Mouse (Mus musculus) limb, embryonic 12.5 days (tissue): Measurements from ENCODE around the gene Kif18b. TPM values are rescaled to one million over a fixed set of nuclear protein-coding genes. Genes with fewer than 3 reads are reported as not detected.
A peak's percentile ranks its signal among the peaks of the same experiment; 100 is the strongest.

Source experiments
- ATAC-seq: fragments of 200-750 bp; cut with Nextera tagmentation; 2 replicates; pipeline ENCODE4 v1.8.0; 2017; ENCODE audit warnings: low read depth, moderate TSS enrichment; ENCODE audit not compliant: insufficient number of reproducible peaks, insufficient read depth, low FRiP score, low TSS enrichment
- H3K27ac ChIP-seq: fragments of 300-500 bp; sonication (generic); 2 replicates; pipeline ENCODE4 v1.5.1; 2016; ENCODE audit warnings: mild to moderate bottlenecking, moderate library complexity
- H3K27me3 ChIP-seq: fragments of 300-500 bp; sonication (generic); 2 replicates; pipeline ENCODE4 v1.6.1; 2016; ENCODE audit warnings: mild to moderate bottlenecking, moderate library complexity
- H3K36me3 ChIP-seq: fragments of 300-500 bp; sonication (generic); 2 replicates; pipeline ENCODE4 v1.6.1; 2016; ENCODE audit warnings: mild to moderate bottlenecking, moderate library complexity
- H3K4me1 ChIP-seq: fragments of 300-500 bp; sonication (generic); replicated peaks from 2 replicates; pipeline ENCODE4 v1.6.1; 2016
- H3K4me2 ChIP-seq: fragments of 300-500 bp; sonication (generic); 2 replicates; pipeline ENCODE4 v1.6.1; 2016; ENCODE audit warnings: mild to moderate bottlenecking, moderate library complexity
- H3K4me3 ChIP-seq: fragments of 300-500 bp; sonication (generic); replicated peaks from 2 replicates; pipeline ENCODE4 v1.5.1; 2016; ENCODE audit warnings: mild to moderate bottlenecking
- H3K9ac ChIP-seq: fragments of 300-500 bp; sonication (generic); replicated peaks from 2 replicates; pipeline ENCODE4 v1.6.1; 2016; ENCODE audit warnings: mild to moderate bottlenecking, moderate library complexity
- H3K9me3 ChIP-seq: fragments of 300-500 bp; sonication (generic); 2 replicates; pipeline ENCODE4 v1.6.1; 2016; ENCODE audit warnings: mild to moderate bottlenecking, moderate library complexity
- WGBS: fragments of 180-500 bp; shearing (Covaris S2); methylation state at CpG from one replicate; pipeline ENCODE4 v1.1.7; 2016; 5-methylcytosine and 5-hydroxymethylcytosine counted together
- polyA plus RNA-seq: library from polyadenylated mRNA; unstranded; fragments of >200 nt; fragmentation: Nextera tagmentation; extraction: Ambion mirVana; gene quantifications from 2 replicates; pipeline ENCODE4 v1.2.1, GENCODE M21; 2016

Kif18b gene
- polyA plus RNA-seq, 1 experiment from 2014 or later = 10.3 TPM

DNA sequence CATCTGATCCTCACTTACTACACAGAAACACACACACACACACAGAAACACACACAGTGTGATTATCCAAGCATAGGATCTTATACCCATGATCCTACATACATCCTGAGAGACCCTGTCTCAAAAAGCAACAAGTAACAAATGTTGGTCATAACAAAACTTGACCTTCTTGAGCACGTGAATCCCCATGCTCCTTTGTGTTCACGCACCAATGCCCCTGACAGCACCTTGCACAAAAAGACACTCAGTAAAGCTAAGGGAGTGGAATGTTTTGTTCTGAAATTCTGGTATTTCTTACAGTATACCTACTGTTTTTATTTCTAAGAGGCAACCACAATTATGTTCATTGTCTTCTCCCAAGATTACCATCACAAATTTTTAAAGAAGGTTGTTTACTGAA is 45.4 kb downstream of the Kif18b start:
- Histone ChIP-seq H3K9ac (0 out of 2 replicates have a peak overlapping the region, but pooled peaks have one; percentile 80), H3K36me3 (peaks cover 35% of the 10 kb centered on the region), H3K27ac (no peak overlapping the region), H3K4me3 (peak overlapping the region; percentile 76; the same call in 1 of the 2 replicates), H3K4me1 (peaks cover 16% of the 10 kb centered on the region), H3K9me3 (no peaks in the 10 kb centered on the region), H3K27me3 (peaks cover 18% of the 10 kb centered on the region), H3K4me2 (peak overlapping the region; percentile 79)
- WGBS = 94% methylated on average over 2 of the region's 2 CpGs
- ATAC-seq = no peak

GRCm38 (mm10) chr11:102874801-102875334 is 50.1 kb downstream of the Kif18b start:
- H3K4me2 ChIP-seq = no peak overlapping the region
- peaks cover 71% of the 10 kb centered on the region for H3K36me3 ChIP-seq
- no peaks in the 10 kb centered on the region for H3K9me3 ChIP-seq
- no peak overlapping the region for H3K9ac ChIP-seq
- no peak for ATAC-seq
- 89% methylated on average over 7 of the region's 7 CpGs for WGBS
- no peaks in the 10 kb centered on the region for H3K27me3 ChIP-seq
- no peak overlapping the region for H3K27ac ChIP-seq
- H3K4me1 ChIP-seq = peaks cover 10% of the 10 kb centered on the region
- no peak overlapping the region for H3K4me3 ChIP-seq

DNA sequence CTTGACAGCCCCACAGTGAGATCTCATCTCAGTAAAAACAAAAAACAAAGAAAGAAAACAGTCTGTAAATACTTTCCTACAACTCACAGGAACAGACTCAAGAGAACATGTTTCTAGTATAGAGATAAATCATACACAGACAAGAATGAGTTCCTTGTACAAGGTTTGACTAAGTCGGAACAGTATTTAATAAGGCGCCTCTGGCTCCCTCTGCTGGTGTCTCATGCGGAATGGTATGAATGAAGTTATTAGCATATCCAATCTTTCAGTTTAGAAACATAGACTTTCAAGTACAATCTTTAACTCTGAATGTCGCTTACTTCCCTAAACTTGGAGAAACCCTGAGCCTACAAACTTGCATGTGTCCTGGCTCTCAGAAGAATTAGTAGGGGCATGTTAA is 60.7 kb downstream of the Kif18b start:
- WGBS = 53% methylated on average over 4 of the region's 4 CpGs
- Histone ChIP-seq H3K4me1 (no peaks in the 10 kb centered on the region), H3K9me3 (no peaks in the 10 kb centered on the region), H3K27me3 (no peaks in the 10 kb centered on the region), H3K4me3 (no peak overlapping the region), H3K27ac (no peak overlapping the region), H3K36me3 (peaks cover 95% of the 10 kb centered on the region), H3K9ac (no peak overlapping the region), H3K4me2 (no peak overlapping the region)
- ATAC-seq = no peak

DNA sequence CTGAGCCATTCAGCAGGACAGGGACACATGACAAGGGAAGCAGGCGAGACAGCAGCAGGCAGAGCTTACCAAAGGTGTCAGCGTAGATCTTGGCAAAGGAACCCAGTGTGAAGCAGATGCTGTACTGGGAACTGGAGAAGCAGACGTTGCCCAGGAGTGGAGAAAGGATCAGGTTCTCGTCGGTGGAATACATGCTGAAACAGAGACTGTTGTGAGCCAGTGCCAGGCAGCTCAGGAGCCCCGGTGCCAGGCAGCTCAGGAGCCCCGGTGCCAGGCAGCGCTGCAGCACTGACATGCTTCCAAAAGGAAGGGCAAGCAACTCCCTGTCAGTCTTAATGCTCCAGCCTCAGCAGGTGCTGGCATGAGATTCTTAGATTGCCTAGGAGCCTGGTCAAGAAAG is 65.0 kb downstream of the Kif18b start:
- Histone ChIP-seq H3K27me3 (no peaks in the 10 kb centered on the region), H3K27ac (no peak overlapping the region), H3K4me3 (no peak overlapping the region), H3K4me1 (peaks cover 21% of the 10 kb centered on the region), H3K36me3 (peaks cover 85% of the 10 kb centered on the region), H3K9me3 (no peaks in the 10 kb centered on the region), H3K9ac (no peak overlapping the region), H3K4me2 (no peak overlapping the region)
- no peak for ATAC-seq
- 92% methylated on average over 8 of the region's 8 CpGs for WGBS

- 89% methylated on average over 11 of the region's 11 CpGs for WGBS
These were observed 66.0 kb downstream of the Kif18b start for GRCm38 (mm10) chr11:102858951-102859350.

DNA sequence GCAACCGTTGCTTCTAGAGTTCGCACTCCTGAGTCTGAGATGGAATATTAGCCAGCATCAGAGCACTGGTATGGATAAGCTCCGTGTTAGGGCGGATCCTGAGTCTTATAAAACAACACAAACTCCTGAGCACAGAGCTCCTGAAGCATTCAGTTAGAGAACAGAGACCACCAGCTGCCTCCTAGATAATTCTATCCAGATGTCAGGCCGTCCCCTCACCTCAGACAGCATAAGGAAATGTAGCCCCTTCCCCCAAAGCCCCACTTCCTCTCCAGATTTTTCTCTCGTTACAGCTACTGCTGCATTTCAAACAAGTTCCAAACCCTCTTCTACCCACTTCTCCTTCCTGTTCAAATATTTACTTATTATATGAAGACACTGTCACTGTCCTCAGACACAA is 69.0 kb downstream of the Kif18b start:
- WGBS = 26% methylated on average over 6 of the region's 6 CpGs
- Histone ChIP-seq H3K9ac (no peak overlapping the region), H3K36me3 (peaks cover 90% of the 10 kb centered on the region)

More at GRCm38 (mm10) chr11:102858951-102859350, 66.0 kb downstream of the Kif18b start:
- no peaks in the 10 kb centered on the region for H3K27me3 ChIP-seq
- peaks cover 90% of the 10 kb centered on the region for H3K36me3 ChIP-seq
- H3K9me3 ChIP-seq = no peaks in the 10 kb centered on the region
- no peak overlapping the region for H3K27ac ChIP-seq
- no peak overlapping the region for H3K9ac ChIP-seq
- H3K4me3 ChIP-seq = no peak overlapping the region
- no peak overlapping the region for H3K4me2 ChIP-seq
- H3K4me1 ChIP-seq = peaks cover 21% of the 10 kb centered on the region
- no peak for ATAC-seq

More for the DNA sequence above, 69.0 kb downstream of the Kif18b start:
- 0 out of 2 replicates have a peak, but pooled peaks have one; percentile 37 for ATAC-seq
- Histone ChIP-seq H3K27me3 (no peaks in the 10 kb centered on the region), H3K9me3 (no peaks in the 10 kb centered on the region), H3K4me1 (peaks cover 21% of the 10 kb centered on the region), H3K27ac (peak overlapping the region; percentile 66), H3K4me3 (no peak overlapping the region), H3K4me2 (no peak overlapping the region)

Other genes with a start within 250 kb of the Kif18b start
- 52.4 and 54.9 TPM in 2 replicates for gene Ccdc43, start 227.3 kb downstream of the Kif18b start, polyA plus RNA-seq
- 20.9 and 22.2 TPM in 2 replicates for gene Adam11, start 163.7 kb downstream of the Kif18b start, polyA plus RNA-seq
- gene Gjc1, start 105.4 kb downstream of the Kif18b start, polyA plus RNA-seq = 117 and 118 TPM in 2 replicates
- gene Higd1b, start 89.3 kb downstream of the Kif18b start, polyA plus RNA-seq = not detected in 2 replicates
- 260 and 269 TPM in 2 replicates for gene Eftud2, start 44.1 kb downstream of the Kif18b start, polyA plus RNA-seq
- gene Ccdc103, start 43.9 kb downstream of the Kif18b start, polyA plus RNA-seq = 0.99 and 1.1 TPM in 2 replicates
- gene Fam187a, start 40.0 kb downstream of the Kif18b start, polyA plus RNA-seq = not detected in 2 replicates
- 0.25 and 0.41 TPM in 2 replicates for gene Gfap, start 24.2 kb downstream of the Kif18b start, polyA plus RNA-seq
- gene C1ql1, start 21.6 kb upstream of the Kif18b start, polyA plus RNA-seq = 1.3 and 1.6 TPM in 2 replicates
- gene Nmt1, start 103.1 kb upstream of the Kif18b start, polyA plus RNA-seq = 53.6 and 53.7 TPM in 2 replicates
- 167 and 192 TPM in 2 replicates for gene Dcakd, start 103.2 kb upstream of the Kif18b start, polyA plus RNA-seq
- 2.9 and 3.6 TPM in 2 replicates for gene Plcd3, start 176.5 kb upstream of the Kif18b start, polyA plus RNA-seq
- 8.1 and 11.9 TPM in 2 replicates for gene Acbd4, start 176.6 kb upstream of the Kif18b start, polyA plus RNA-seq
- 3.9 and 4.0 TPM in 2 replicates for gene Hexim1, start 191.1 kb upstream of the Kif18b start, polyA plus RNA-seq
- 12.8 and 13.2 TPM in 2 replicates for gene Hexim2, start 207.3 kb upstream of the Kif18b start, polyA plus RNA-seq
- 0.78 and 1.4 TPM in 2 replicates for gene Fmnl1, start 246.0 kb upstream of the Kif18b start, polyA plus RNA-seq